Mouse (Mus musculus): ENCODE measurements around the gene Spry2.

GRCm38 (mm10) chr14:105860920-105861319, 35.7 kb downstream of the Spry2 start:
- no peak for TF ChIP-seq POLR2A (IDR thresholded peaks at IDR 0.05; ENCODE audit: borderline replicate concordance, extremely low read depth, insufficient read depth, insufficient read length, poor library complexity, severe bottlenecking)
- TF ChIP-seq CTCF (IDR thresholded peaks at IDR 0.05; ENCODE audit: borderline replicate concordance, extremely low read depth, insufficient read depth, insufficient read length) = no peak

Data from brain, embryonic 14.5 days (tissue).